Mouse (Mus musculus) embryo, embryonic 9.5 days (tissue): ENCODE measurements around the gene Syt1.

Experiments used
- DNase-seq: peaks from one replicate; pipeline ENCODE4 v3.0.0-alpha.2; 2017; ENCODE audit errors: extremely low spot score

Syt1 gene

GRCm38 (mm10) chr10:108519156-108519555, 491.6 kb downstream of the Syt1 start:
- DNase-seq = no peak

- DNase-seq = no peak
Measured at GRCm38 (mm10) chr10:108517076-108517475, 493.7 kb downstream of the Syt1 start.

GRCm38 (mm10) chr10:108514671-108515070, 496.1 kb downstream of the Syt1 start:
- DNase-seq = no peak

- no peak for DNase-seq
Measured at GRCm38 (mm10) chr10:108509579-108509978, 501.2 kb downstream of the Syt1 start.

GRCm38 (mm10) chr10:108506917-108507316, 503.9 kb downstream of the Syt1 start:
- no peak for DNase-seq

- DNase-seq = no peak
Measured at GRCm38 (mm10) chr10:108504925-108505324, 505.9 kb downstream of the Syt1 start.

- no peak for DNase-seq
Measured at GRCm38 (mm10) chr10:108504128-108504870, 506.5 kb downstream of the Syt1 start.

GRCm38 (mm10) chr10:108490231-108490630, 520.6 kb downstream of the Syt1 start:
- DNase-seq = no peak

GRCm38 (mm10) chr10:108483991-108484390, 526.8 kb downstream of the Syt1 start:
- DNase-seq = no peak

GRCm38 (mm10) chr10:108480146-108480850, 530.5 kb downstream of the Syt1 start:
- DNase-seq = no peak

GRCm38 (mm10) chr10:108470319-108470955, 540.3 kb downstream of the Syt1 start:
- no peak for DNase-seq

GRCm38 (mm10) chr10:108466539-108466938, 544.2 kb downstream of the Syt1 start:
- DNase-seq = no peak

- DNase-seq = no peak
Measured at GRCm38 (mm10) chr10:108461862-108462261, 548.9 kb downstream of the Syt1 start.

GRCm38 (mm10) chr10:108457054-108457453, 553.7 kb downstream of the Syt1 start:
- DNase-seq = no peak

GRCm38 (mm10) chr10:108455883-108456282, 554.9 kb downstream of the Syt1 start:
- DNase-seq = no peak

GRCm38 (mm10) chr10:108455204-108455603, 555.6 kb downstream of the Syt1 start:
- no peak for DNase-seq

GRCm38 (mm10) chr10:108454691-108455117, 556.1 kb downstream of the Syt1 start:
- DNase-seq = no peak

- no peak for DNase-seq
Measured at GRCm38 (mm10) chr10:108453561-108453960, 557.2 kb downstream of the Syt1 start.

- no peak for DNase-seq
Measured at GRCm38 (mm10) chr10:108452421-108452820, 558.4 kb downstream of the Syt1 start.

GRCm38 (mm10) chr10:108451516-108451915, 559.3 kb downstream of the Syt1 start:
- no peak for DNase-seq

- no peak for DNase-seq
Measured at GRCm38 (mm10) chr10:108450401-108450800, 560.4 kb downstream of the Syt1 start.

GRCm38 (mm10) chr10:108448421-108448820, 562.4 kb downstream of the Syt1 start:
- no peak for DNase-seq
